Mouse (Mus musculus) lung, adult 2 months (tissue): Measurements from ENCODE around the gene Klhdc7b. TPM values are rescaled to one million over a fixed set of nuclear protein-coding genes. Genes with fewer than 3 reads are reported as not detected.

ENCODE experiments used
- DNase-seq: peaks from one replicate; pipeline ENCODE4 v3.0.0; 2022
- H3K4me1 ChIP-seq: fragments of 200-500 bp; 2 replicates; pipeline ENCODE4 v1.6.1; 2011; ENCODE audit warnings: low read length; ENCODE audit not compliant: control insufficient read depth, insufficient read depth
- H3K4me3 ChIP-seq: fragments of 200-500 bp; replicated peaks from 2 replicates; pipeline ENCODE3; 2011; ENCODE audit warnings: low read depth, mild to moderate bottlenecking, control low read depth, low read length; ENCODE audit errors: extremely low read depth
- CTCF ChIP-seq: fragments of 200-500 bp; IDR thresholded peaks from 2 replicates; pipeline ENCODE4 v1.5.1; 2011; ENCODE audit warnings: mild to moderate bottlenecking, low read length, control low read depth; ENCODE audit not compliant: insufficient read depth
- POLR2A ChIP-seq: fragments of 200-500 bp; IDR thresholded peaks from 2 replicates; pipeline ENCODE4 v1.6.1; 2011; ENCODE audit warnings: low read depth, mild to moderate bottlenecking, control low read depth, low read length, borderline replicate concordance; ENCODE audit errors: extremely low read depth
- WGBS: fragments of 180-500 bp; shearing (Covaris S2); methylation state at CpG from one replicate; pipeline ENCODE4 v1.1.7; 2018; 5-methylcytosine and 5-hydroxymethylcytosine counted together
- polyA plus RNA-seq: library from polyadenylated mRNA; depleted of rRNA; stranded (reverse); fragments of >200 nt; gene quantifications from 2 replicates; pipeline ENCODE4 v1.2.3, GENCODE M21; 2012

Klhdc7b gene
- polyA plus RNA-seq, 1 experiment = 0.07 TPM

DNA sequence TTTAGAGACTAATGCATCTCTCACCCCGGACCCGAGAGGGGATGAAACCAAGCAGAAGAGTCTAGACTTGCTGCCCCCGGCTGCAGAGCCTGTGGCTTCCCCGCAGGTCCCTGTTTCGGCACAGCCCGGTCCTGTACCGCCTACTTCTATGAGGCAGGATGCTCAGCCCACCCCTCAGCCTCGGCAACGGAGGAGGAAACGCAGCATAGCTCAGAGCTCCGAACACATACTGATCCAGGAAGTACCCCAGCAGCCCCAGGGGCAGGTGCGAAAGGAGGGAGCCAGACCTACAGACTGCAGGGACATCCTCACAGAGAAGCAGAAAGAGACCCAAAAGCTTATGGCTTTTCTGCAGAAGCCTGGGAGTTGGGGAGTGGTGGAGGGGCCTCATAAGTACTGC is 2.4 kb downstream of the Klhdc7b start:
- TF ChIP-seq CTCF = no peak
- TF ChIP-seq POLR2A = no peak
- no peaks in the 10 kb centered on the region for H3K4me1 ChIP-seq
- H3K4me3 ChIP-seq = no peak overlapping the region
- 33% methylated on average over 12 of the region's 12 CpGs for WGBS
- DNase-seq = no peak

DNA sequence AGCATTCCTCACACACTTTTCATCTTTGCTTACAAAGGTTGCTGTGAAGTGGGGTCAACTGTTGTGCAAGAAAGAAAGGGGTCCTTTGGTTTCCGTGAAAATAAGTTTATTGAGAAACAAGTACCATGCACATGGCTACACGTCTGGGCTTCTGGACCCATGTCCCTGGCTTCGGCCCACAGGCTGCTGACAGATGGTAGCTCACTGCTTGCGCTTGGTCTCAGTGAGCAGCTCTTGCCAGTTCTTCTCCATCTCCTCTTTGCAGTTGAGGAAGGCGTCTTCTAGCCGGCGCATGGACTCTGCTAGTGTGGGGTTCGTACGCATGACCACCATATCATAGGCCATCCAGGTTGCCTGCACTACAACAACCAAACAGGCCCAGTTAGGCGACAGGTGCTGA is 5.4 kb downstream of the Klhdc7b start:
- Histone ChIP-seq H3K4me3 (no peak overlapping the region), H3K4me1 (no peaks in the 10 kb centered on the region)
- DNase-seq = no peak
- TF ChIP-seq CTCF = no peak
- TF ChIP-seq POLR2A = no peak
- 88% methylated on average over 10 of the region's 10 CpGs for WGBS

DNA sequence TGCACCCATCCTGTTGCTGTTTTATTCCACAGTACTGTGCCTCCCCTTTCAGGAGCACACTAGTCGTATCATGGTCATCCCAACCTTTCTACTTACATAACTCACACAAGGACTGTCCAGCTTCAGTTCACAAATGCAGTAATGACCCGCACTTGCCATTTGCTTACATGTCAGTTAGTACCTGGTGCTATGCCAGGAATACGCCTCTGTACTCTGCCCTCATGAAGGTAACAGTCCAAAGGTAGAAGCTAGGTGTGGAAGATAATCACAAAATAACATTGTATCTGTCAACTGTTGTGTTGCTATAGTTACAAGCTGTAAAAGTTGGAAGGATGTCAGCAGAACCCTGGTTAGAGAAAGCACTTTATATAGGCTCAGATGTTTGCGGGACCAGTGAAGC is 12.2 kb downstream of the Klhdc7b start:
- DNase-seq = no peak
- Histone ChIP-seq H3K4me3 (no peak overlapping the region), H3K4me1 (no peaks in the 10 kb centered on the region)
- 85% methylated on average over 4 of the region's 4 CpGs for WGBS
- TF ChIP-seq POLR2A = no peak
- TF ChIP-seq CTCF = no peak

- no peak for TF ChIP-seq CTCF
- no peak for TF ChIP-seq POLR2A
- 86% methylated on average over 2 of the region's 2 CpGs for WGBS
- H3K4me3 ChIP-seq = no peak overlapping the region
- no peak for DNase-seq
- H3K4me1 ChIP-seq = no peaks in the 10 kb centered on the region
Observed at GRCm38 (mm10) chr15:89398146-89398545, 13.4 kb downstream of the Klhdc7b start.

GRCm38 (mm10) chr15:89399716-89400115 is 15.0 kb downstream of the Klhdc7b start:
- no peak for DNase-seq
- WGBS = 70% methylated on average over 1 of the region's 1 CpGs
- Histone ChIP-seq H3K4me1 (no peaks in the 10 kb centered on the region), H3K4me3 (no peak overlapping the region)
- TF ChIP-seq CTCF = no peak
- no peak for TF ChIP-seq POLR2A

- WGBS = 88% methylated on average over 1 of the region's 1 CpGs
- DNase-seq = no peak
- Histone ChIP-seq H3K4me1 (no peaks in the 10 kb centered on the region), H3K4me3 (no peak overlapping the region)
- TF ChIP-seq POLR2A (no peak), CTCF (no peak)
Observed at GRCm38 (mm10) chr15:89402471-89402870, 17.8 kb downstream of the Klhdc7b start.

GRCm38 (mm10) chr15:89404831-89405623 is 20.3 kb downstream of the Klhdc7b start:
- Histone ChIP-seq H3K4me3 (no peak overlapping the region), H3K4me1 (no peaks in the 10 kb centered on the region)
- TF ChIP-seq POLR2A = no peak
- TF ChIP-seq CTCF = no peak
- DNase-seq = no peak
- WGBS = 71% methylated on average over 10 of the region's 10 CpGs

DNA sequence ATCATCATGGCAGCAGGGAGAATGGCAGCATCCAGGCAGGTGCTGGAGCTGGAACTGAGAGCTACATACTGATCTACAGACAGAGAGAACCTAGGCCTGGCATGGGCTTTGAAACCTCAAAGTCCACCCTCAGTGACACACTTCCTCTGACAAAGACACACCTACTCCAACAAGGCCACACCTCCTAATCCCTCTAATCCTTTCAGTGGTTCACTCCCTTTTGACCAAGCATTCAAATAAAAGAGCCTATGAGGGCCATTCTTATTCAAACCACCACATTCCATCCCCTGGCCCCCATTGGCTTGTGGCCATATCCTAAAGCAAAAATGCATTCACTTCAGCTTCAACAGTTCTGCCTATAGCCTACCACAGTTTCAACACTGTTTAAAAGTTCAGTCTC is 22.0 kb downstream of the Klhdc7b start:
- H3K4me3 ChIP-seq = no peak overlapping the region
- DNase-seq = no peak
- TF ChIP-seq CTCF (no peak), POLR2A (no peak)
- no peaks in the 10 kb centered on the region for H3K4me1 ChIP-seq

DNA sequence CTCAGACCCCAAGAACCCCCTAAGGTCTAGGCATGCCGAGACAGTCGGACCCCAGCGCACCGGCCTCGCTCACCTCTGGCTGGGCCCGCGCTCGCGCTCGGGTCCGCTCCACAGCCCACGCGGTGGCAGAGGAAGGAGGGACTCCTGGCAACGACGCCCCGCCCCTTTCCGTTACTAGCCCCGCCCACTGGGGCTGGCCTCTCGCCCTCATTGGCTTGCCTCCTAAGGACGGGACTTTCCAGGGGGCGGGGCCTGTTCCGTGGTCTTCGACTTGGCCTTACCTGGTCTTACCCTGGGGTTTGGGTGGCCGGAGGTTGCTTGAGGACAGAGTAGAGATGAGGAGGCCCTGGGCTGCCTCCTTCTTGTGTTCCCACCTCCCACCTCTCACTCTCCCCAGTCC is 25.4 kb downstream of the Klhdc7b start, which contains the start of gene Syce3:
Syce3 (minus strand) TSS at position 386 of the 400 bp plus-strand sequence.
- 79% methylated on average over 24 of the region's 24 CpGs for WGBS
- DNase-seq = no peak
- H3K4me3 ChIP-seq = no peak within 1 kb of the TSS
- no peaks in the 10 kb centered on the region for H3K4me1 ChIP-seq
- no peak for TF ChIP-seq CTCF
- no peak for TF ChIP-seq POLR2A

DNA sequence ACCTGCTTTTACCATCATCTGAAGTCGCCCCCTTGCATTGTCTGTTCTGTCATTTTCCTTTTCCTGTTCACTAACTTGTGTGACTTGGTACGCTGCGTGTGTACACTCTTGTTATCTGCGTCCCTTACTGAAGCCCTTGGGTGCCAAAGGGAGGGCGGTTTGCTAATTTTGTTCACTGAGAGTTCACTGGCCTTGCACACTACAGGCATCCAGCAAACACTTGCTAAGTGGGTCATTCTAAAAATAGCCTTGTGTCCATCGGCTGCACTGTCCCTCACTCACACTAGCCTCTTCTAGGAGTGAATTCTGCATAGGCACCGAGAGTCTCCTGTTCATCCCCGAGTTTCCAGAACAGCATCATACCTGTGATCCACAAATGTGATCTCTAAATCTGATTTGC is 30.6 kb downstream of the Klhdc7b start:
- TF ChIP-seq CTCF (no peak), POLR2A (no peak)
- no peak overlapping the region for H3K4me3 ChIP-seq
- H3K4me1 ChIP-seq = no peaks in the 10 kb centered on the region
- no peak for DNase-seq
- WGBS = 76% methylated on average over 8 of the region's 8 CpGs
